Mouse (Mus musculus) neural tube, embryonic 12.5 days (tissue): ENCODE results near the gene AU040320. TPM values are rescaled to one million over a fixed set of nuclear protein-coding genes. Genes with fewer than 3 reads are reported as not detected.

ENCODE experiments used
- ATAC-seq: fragments of 200-750 bp; cut with Nextera tagmentation; 2 replicates; pipeline ENCODE4 v1.8.0; 2017; ENCODE audit warnings: low read depth, mild to moderate bottlenecking, moderate TSS enrichment, moderate library complexity; ENCODE audit not compliant: low FRiP score
- H3K27ac ChIP-seq: fragments of 300-500 bp; sonication (generic); 2 replicates; pipeline ENCODE4 v1.5.1; 2016
- H3K27me3 ChIP-seq: fragments of 300-500 bp; sonication (generic); replicated peaks from 2 replicates; pipeline ENCODE4 v1.6.1; 2016; ENCODE audit warnings: mild to moderate bottlenecking
- H3K36me3 ChIP-seq: fragments of 300-500 bp; sonication (generic); 2 replicates; pipeline ENCODE4 v1.6.1; 2016; ENCODE audit warnings: mild to moderate bottlenecking
- H3K4me1 ChIP-seq: fragments of 300-500 bp; sonication (generic); 2 replicates; pipeline ENCODE4 v1.6.1; 2016
- H3K4me2 ChIP-seq: fragments of 300-500 bp; sonication (generic); replicated peaks from 2 replicates; pipeline ENCODE4 v1.6.1; 2016; ENCODE audit warnings: mild to moderate bottlenecking
- H3K4me3 ChIP-seq: fragments of 300-500 bp; sonication (generic); 2 replicates; pipeline ENCODE4 v1.5.1; 2016
- H3K9ac ChIP-seq: fragments of 300-500 bp; sonication (generic); 2 replicates; pipeline ENCODE4 v1.6.1; 2016; ENCODE audit warnings: mild to moderate bottlenecking
- H3K9me3 ChIP-seq: fragments of 300-500 bp; sonication (generic); 2 replicates; pipeline ENCODE4 v1.6.1; 2016; ENCODE audit warnings: mild to moderate bottlenecking
- WGBS: fragments of 180-500 bp; shearing (Covaris S2); methylation state at CpG from one replicate; pipeline ENCODE4 v1.1.7; 2016; 5-methylcytosine and 5-hydroxymethylcytosine counted together
- polyA plus RNA-seq: library from polyadenylated mRNA; unstranded; fragments of >200 nt; fragmentation: Nextera tagmentation; extraction: Ambion mirVana; gene quantifications from 2 replicates; pipeline ENCODE4 v1.2.1, GENCODE M21; 2016

The AU040320 gene
- polyA plus RNA-seq, 1 experiment from 2014 or later = 39.6 TPM

DNA sequence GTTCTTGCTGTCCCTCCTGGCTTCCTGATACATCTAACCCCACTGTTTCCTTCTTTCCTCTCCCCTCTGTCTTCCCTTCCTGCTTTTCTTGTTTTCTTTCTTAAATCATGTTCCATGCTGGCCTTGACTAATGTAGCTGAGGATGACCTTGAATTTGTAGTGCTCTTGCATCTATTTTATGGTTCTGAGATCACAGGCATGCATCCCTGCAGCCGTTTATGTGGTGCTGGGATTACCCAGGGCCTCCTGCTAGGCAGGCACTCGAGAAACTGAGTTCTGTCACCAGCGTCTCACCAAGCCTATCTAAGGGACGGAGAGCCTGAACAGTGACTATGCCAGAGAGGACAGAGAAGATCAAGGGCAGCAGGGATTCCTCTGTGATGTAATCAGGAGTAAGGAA lies 52.4 kb downstream of the AU040320 start:
- no peak for ATAC-seq
- H3K9ac ChIP-seq = no peak overlapping the region
- H3K27me3 ChIP-seq = no peaks in the 10 kb centered on the region
- no peaks in the 10 kb centered on the region for H3K9me3 ChIP-seq
- H3K4me3 ChIP-seq = no peak overlapping the region
- peaks cover 9% of the 10 kb centered on the region; the same call in 1 of the 2 replicates for H3K36me3 ChIP-seq
- 0 out of 2 replicates have a peak, but pooled peaks cover 4% of the 10 kb centered on the region for H3K4me1 ChIP-seq
- no peak overlapping the region for H3K4me2 ChIP-seq
- 67% methylated on average over 4 of the region's 4 CpGs for WGBS
- H3K27ac ChIP-seq = no peak overlapping the region

DNA sequence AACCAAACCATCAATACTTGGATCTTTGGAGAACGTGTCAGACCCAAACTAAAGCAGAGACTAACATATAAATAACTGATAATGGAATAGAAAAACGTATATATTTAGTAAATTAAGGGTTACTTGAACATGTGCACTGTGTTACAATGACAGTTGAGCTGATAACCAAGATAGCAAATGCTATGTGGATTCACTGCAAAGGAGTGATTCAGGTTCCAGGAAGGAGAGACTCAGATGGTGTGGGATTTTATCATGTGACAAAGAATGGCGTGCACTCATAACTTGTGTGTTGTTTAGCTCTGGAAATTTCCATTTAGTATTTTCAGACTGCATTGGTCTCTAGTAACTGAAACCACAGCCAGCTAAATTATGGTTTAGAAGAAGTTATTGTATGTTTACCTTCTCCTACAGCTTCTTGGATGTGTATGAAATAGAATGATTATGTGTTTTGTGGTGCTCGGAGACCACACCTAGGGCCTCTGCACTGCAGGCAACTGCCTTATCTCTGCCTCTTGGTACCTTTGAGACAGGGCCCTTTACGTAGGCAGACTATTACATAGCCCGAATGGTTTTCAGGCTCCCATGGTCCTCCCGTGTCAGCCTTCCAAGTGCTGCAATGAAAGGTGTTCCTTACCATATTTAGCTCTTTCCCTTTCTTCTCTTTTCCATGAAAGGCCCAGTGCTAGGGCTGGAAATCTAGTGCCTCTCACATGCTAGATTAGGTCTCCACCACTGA lies 53.5 kb downstream of the AU040320 start:
- Histone ChIP-seq H3K36me3 (peaks cover 9% of the 10 kb centered on the region; the same call in 1 of the 2 replicates), H3K27me3 (no peaks in the 10 kb centered on the region), H3K9me3 (no peaks in the 10 kb centered on the region), H3K9ac (no peak overlapping the region), H3K4me3 (no peak overlapping the region), H3K4me1 (0 out of 2 replicates have a peak, but pooled peaks cover 4% of the 10 kb centered on the region), H3K4me2 (no peak overlapping the region), H3K27ac (no peak overlapping the region)
- WGBS = 91% methylated on average over 7 of the region's 7 CpGs
- no peak for ATAC-seq

DNA sequence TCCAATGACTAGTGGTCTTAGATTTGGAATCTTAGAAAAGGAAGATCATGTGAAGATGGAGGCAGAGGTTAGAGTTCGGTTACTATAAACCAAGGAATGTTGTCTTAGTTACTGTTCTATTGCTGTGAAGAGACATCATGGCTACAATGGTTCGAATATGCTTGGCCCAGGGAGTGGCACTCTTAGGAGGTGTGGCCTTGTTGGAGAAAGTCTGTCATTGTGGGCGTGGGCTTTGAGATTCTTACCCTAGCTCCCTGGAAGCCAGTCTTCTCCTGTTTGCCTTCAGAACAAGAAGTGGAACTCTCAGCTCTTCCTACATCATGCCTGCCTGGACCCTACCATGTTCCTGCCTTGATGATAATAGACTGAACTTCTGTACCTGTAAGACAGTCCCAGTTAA lies 57.2 kb downstream of the AU040320 start:
- no peaks in the 10 kb centered on the region; the same call in 1 of the 2 replicates for H3K4me1 ChIP-seq
- H3K9ac ChIP-seq = no peak overlapping the region
- H3K9me3 ChIP-seq = no peaks in the 10 kb centered on the region
- H3K27me3 ChIP-seq = no peaks in the 10 kb centered on the region
- 85% methylated on average over 3 of the region's 3 CpGs for WGBS
- no peak overlapping the region for H3K4me3 ChIP-seq
- H3K36me3 ChIP-seq = peaks cover 18% of the 10 kb centered on the region; the same call in 1 of the 2 replicates
- no peak overlapping the region for H3K27ac ChIP-seq
- no peak for ATAC-seq
- H3K4me2 ChIP-seq = no peak overlapping the region

DNA sequence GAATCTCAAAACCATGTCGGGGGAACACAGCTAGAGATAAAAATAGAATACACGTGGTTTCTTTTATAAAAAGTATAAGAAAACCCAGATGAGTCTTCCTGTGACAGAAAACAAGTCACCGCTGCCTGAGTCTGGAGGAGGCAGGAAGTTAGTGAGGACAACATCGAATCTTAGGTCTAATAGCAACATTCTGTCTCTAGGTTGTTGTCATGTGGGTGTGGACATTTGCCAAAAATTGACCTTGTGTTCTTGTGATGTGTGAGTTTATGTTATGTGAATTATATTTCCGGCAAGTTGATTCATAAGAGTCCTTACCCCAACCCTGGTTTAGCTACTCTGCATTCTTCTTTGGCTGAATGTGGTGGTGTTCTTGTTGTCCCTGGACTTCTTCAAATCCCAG lies 59.9 kb downstream of the AU040320 start:
- ATAC-seq = no peak

DNA sequence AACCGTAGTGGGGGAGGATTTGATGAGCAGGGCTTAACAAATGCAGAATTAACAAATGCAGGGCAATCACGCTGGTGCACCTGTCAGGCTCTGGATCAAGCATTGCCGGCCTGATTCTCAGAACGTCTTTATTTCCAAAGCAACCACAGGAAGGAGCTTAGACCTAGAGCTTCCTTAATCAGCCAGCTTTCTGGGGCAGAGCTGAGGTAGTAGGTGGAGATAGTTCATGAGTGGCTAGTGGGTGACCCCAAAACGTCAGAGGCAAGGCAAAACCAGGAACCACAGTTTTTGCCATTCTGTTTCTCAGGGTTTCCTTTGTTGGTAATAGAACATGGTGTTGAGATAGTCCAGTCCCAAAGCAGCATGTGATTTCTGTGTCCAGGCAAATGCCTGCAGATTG lies 61.5 kb downstream of the AU040320 start:
- H3K4me3 ChIP-seq = no peak overlapping the region
- H3K4me2 ChIP-seq = no peak overlapping the region
- H3K9ac ChIP-seq = no peak overlapping the region
- peaks cover 39% of the 10 kb centered on the region for H3K36me3 ChIP-seq
- 83% methylated on average over 5 of the region's 5 CpGs for WGBS
- no peaks in the 10 kb centered on the region for H3K27me3 ChIP-seq
- ATAC-seq = no peak
- no peak overlapping the region for H3K27ac ChIP-seq
- H3K9me3 ChIP-seq = no peaks in the 10 kb centered on the region
- no peaks in the 10 kb centered on the region; the same call in 1 of the 2 replicates for H3K4me1 ChIP-seq

More for the DNA sequence above, 59.9 kb downstream of the AU040320 start:
- no peak overlapping the region for H3K4me3 ChIP-seq
- H3K36me3 ChIP-seq = peaks cover 34% of the 10 kb centered on the region
- 92% methylated on average over 5 of the region's 5 CpGs for WGBS
- H3K27ac ChIP-seq = no peak overlapping the region
- H3K9me3 ChIP-seq = no peaks in the 10 kb centered on the region
- H3K27me3 ChIP-seq = no peaks in the 10 kb centered on the region
- H3K4me2 ChIP-seq = no peak overlapping the region
- H3K9ac ChIP-seq = no peak overlapping the region
- no peaks in the 10 kb centered on the region; the same call in 1 of the 2 replicates for H3K4me1 ChIP-seq

DNA sequence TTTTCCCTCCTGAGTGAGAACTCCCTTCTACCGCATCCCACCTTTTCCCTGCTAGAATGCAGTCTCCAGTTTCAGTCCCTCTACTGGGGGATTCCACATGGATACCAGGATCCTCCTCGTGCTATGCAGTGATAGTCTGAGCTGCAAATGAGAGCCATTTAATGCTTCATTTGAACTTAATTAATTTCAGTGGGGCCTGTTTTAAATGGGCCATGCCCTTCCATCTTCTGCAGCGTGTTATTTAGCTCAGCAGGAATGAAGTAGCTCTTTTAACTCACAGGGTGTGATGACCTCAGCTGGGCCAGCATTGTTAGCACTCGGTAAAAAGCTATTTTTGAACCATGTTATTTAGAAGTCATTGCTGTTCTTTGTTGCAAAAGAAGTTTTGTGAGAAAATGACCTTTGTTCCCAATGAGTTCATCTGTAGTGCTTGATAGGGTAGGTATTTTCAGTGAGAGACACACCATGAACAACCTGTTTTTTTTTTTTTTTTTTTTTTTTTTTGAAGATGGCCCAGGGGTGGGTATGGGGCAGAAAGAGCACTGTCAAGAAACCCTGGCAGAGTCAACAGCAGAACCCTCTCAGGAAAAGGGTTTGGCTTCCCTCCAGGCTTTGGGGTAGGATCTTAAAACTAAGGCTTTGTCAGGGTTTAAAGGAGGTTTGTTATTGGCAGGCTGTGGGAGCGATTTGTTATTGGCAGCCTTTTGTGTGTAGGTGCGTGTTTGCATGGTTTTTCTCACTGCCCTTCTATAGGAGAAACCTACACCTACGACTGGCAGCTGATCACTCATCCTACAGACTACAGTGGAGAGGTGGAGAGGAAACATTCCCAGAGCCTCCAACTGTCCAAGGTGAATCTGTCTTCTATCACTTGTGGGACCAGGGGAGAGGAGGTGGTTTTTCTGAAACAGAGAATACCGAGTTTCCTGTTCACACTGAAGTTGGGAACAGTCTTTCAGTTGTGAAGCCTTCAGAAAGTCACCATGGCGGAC lies 69.8 kb downstream of the AU040320 start:
- Histone ChIP-seq H3K27ac (no peak overlapping the region), H3K4me3 (no peak overlapping the region), H3K9ac (no peak overlapping the region), H3K9me3 (no peaks in the 10 kb centered on the region), H3K27me3 (no peaks in the 10 kb centered on the region), H3K4me1 (0 out of 2 replicates have a peak, but pooled peaks cover 2% of the 10 kb centered on the region), H3K36me3 (peaks cover 10% of the 10 kb centered on the region), H3K4me2 (no peak overlapping the region)
- no peak for ATAC-seq
- 64% methylated on average over 9 of the region's 9 CpGs for WGBS

DNA sequence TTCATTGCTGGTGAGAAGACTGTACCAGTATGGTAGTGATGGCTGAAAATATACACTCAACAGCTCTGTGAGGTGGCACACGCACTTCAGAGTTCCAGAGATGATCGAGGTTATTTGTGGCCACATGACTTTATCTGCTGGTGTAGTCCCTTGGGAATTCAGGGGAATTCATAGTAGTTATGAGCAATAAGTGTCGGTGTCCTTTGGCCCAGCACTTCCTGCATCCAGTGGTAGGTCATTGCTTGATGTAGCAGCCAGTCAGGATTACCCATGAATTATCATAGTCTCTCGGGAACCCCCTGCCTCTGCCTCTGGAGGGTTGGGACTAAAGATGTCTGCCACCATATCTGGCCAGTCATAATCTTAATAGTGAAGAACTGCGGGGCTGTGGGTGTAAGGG lies 70.6 kb downstream of the AU040320 start:
- Histone ChIP-seq H3K27me3 (no peaks in the 10 kb centered on the region), H3K4me1 (0 out of 2 replicates have a peak, but pooled peaks cover 2% of the 10 kb centered on the region), H3K4me2 (no peak overlapping the region), H3K36me3 (peaks cover 12% of the 10 kb centered on the region), H3K9ac (no peak overlapping the region), H3K27ac (no peak overlapping the region), H3K9me3 (no peaks in the 10 kb centered on the region), H3K4me3 (no peak overlapping the region)
- WGBS = 88% methylated on average over 5 of the region's 5 CpGs
- ATAC-seq = no peak

DNA sequence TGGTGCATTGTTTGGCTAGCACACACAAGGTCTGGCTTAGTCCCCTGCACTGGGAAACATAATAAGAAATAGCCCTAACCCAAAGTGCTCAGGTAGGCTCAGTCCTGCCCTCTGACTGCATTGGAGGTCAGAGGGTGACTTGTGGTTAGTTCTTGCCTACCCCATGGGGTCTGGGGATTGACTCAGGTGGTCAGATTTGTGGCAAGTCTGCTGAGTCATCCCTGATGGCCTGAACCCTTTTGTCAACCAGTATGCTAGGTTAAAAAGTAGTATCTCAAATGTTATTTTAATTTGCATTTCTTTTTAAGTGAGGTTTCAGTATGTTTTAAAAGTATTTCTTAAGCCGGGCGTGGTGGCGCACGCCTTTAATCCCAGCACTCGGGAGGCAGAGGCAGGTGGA lies 77.8 kb downstream of the AU040320 start:
- Histone ChIP-seq H3K4me2 (no peak overlapping the region), H3K9me3 (no peaks in the 10 kb centered on the region), H3K36me3 (peaks cover 44% of the 10 kb centered on the region), H3K4me1 (no peaks in the 10 kb centered on the region), H3K27ac (no peak overlapping the region), H3K9ac (no peak overlapping the region), H3K4me3 (no peak overlapping the region), H3K27me3 (no peaks in the 10 kb centered on the region)
- no peak for ATAC-seq
- WGBS = 97% methylated on average over 5 of the region's 5 CpGs

DNA sequence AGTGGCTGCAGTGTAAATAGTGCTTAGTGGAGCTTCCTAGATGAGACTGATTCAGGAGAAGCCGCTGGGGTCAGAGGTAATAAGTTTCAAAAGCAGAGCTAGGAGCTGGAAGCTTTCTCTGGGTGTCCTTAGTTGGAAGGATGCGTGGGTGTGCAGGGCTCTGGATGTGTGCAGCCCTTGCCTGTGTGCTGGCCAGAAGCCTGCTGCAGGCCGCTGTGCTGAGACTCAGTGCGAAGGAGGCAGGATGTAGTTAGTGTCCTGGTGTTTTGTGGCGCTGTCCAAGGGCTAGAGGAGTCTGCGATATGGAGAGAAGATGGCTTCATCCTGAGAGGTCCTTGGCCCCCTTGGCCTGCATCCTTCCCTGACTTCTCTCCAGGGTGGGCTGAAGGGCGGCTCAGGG lies 85.5 kb downstream of the AU040320 start:
- H3K9me3 ChIP-seq = no peaks in the 10 kb centered on the region
- no peak for ATAC-seq
- H3K4me2 ChIP-seq = no peak overlapping the region
- H3K9ac ChIP-seq = no peak overlapping the region
- no peaks in the 10 kb centered on the region for H3K27me3 ChIP-seq
- 91% methylated on average over 7 of the region's 7 CpGs for WGBS
- H3K27ac ChIP-seq = no peak overlapping the region
- peaks cover 51% of the 10 kb centered on the region for H3K36me3 ChIP-seq
- no peak overlapping the region for H3K4me3 ChIP-seq
- H3K4me1 ChIP-seq = no peaks in the 10 kb centered on the region

DNA sequence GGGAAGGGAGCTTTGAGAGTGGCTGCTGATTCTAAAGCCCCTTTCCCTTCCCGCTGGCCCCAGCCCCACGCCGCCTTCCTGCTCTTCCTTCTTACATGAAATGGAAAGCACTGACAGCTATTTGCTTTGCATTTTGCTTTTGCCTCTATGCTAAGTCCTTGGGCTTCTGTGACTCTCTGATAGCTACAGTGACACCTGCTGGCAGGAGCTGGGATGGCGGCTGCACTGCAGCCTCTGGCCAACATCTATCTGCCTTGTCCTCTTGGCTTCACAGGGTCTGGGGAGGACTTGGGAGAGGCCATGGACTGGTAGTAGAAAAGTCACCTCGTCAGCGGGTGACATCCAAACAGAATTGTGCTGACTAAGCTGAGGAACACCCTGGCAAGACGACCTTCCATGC lies 86.5 kb downstream of the AU040320 start:
- H3K4me3 ChIP-seq = no peak overlapping the region
- peaks cover 54% of the 10 kb centered on the region for H3K36me3 ChIP-seq
- WGBS = 18% methylated on average over 7 of the region's 7 CpGs
- H3K4me1 ChIP-seq = no peaks in the 10 kb centered on the region
- H3K9me3 ChIP-seq = no peaks in the 10 kb centered on the region
- H3K27ac ChIP-seq = no peak overlapping the region
- H3K9ac ChIP-seq = no peak overlapping the region
- no peak for ATAC-seq
- H3K27me3 ChIP-seq = no peaks in the 10 kb centered on the region
- no peak overlapping the region for H3K4me2 ChIP-seq

DNA sequence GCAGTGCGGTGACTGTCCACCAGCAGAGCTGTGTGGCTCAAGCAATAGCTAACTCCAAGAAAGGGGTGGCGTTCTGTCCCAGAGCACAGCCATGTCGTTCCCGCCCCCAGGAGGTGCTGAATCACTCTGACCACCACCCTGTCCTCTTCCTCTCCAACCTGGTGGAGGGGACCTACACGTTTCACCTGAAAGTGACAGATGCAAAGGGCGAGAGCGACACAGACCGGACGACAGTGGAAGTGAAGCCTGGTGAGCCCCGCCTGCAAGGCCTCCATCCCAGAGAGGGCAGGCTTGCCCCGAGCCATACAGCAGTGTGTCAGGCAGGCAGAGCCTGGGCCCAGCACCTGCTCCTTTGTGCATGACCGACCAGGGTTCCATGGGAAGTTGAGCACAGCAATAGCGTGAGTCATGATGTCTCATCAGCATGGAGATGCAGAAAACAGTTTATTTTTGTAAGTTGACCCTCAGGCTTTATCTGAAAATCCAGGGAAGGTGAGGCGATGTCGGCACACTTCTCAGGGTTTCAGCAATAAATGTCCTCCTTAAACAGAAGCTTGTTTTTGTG lies 87.7 kb downstream of the AU040320 start:
- Histone ChIP-seq H3K4me2 (no peak overlapping the region), H3K4me3 (no peak overlapping the region), H3K36me3 (peaks cover 44% of the 10 kb centered on the region), H3K27ac (no peak overlapping the region), H3K9ac (no peak overlapping the region), H3K27me3 (no peaks in the 10 kb centered on the region), H3K9me3 (no peaks in the 10 kb centered on the region), H3K4me1 (no peaks in the 10 kb centered on the region)
- WGBS = 92% methylated on average over 15 of the region's 15 CpGs
- ATAC-seq = no peak

DNA sequence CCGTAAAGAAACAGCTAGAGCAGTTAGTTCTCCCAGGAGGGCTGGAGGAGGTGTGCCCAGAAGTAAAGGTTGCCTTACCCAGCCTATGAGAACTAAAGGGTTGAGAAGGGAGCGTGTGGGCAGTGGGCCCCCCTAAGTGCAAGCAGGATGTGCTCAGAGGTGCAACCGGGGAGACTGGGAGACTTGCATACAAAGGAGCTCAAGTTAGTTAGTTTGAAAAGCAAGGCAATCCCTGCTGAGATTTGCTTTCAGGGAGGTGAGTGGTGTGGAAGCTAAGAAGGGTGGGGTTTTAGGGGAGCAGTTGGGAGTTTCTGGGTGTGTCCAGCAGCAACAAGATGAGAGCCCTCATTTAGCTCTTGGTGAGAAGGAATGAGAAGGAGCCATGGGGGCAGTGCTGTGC lies 89.6 kb downstream of the AU040320 start:
- Histone ChIP-seq H3K36me3 (peaks cover 49% of the 10 kb centered on the region), H3K9ac (no peak overlapping the region), H3K4me3 (no peak overlapping the region), H3K4me1 (no peaks in the 10 kb centered on the region), H3K27me3 (no peaks in the 10 kb centered on the region), H3K27ac (no peak overlapping the region), H3K4me2 (no peak overlapping the region), H3K9me3 (no peaks in the 10 kb centered on the region)
- no peak for ATAC-seq
- 46% methylated on average over 3 of the region's 3 CpGs for WGBS
